Mouse (Mus musculus): ENCODE measurements at regions not wholly inside any gene's neighbourhood (a gene's known extent, or its start where the extent isn't known, plus 50 kb on each side); places are given as distances from the start of the nearest gene placed in this dataset.
"Not testable (repeated sequence)": the region's sequence is repeated elsewhere in the genome, so short reads cannot be mapped to it uniquely, and the experiment has no call there.

DNA sequence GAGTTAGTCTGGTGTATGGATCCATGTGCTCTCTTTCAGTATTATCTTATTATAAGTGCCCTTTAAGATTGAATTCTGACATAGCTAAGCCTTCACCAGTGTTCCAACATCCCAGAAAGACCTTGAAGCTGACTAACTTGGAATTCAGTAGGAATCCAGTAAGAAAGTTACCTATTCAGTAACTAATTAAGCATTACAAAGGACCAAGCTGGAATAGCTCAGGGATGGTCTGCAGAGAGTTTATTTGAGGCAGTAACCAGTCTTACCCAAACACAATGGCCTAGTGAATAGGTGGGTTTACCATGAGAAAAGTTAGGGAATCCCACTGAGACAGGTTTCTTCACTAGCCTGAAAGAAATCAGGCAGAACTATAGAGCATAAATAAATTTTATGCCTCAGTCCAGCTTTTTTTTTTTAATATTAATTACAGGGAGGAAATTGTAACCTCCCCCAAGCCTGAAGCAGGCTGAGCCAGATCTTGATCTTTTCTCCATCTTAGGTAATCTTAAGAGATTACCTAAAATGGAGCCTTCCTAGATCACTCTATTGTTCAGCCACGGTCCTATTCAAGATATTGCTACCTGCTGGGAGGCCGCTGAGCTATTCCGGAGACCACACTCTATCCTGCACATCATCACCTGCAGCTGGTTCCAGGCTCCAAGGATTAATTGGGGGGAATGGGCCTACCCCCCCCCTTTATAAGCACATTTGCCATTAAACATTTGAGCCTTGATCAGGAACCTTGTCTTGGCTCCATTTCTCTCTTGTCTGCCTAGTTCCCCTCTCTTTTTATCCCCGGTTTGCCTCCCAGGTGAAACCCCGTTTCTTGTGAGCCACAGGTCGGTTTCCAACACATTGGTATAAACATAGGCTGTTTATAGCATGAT is 93.0 kb upstream of the Gnai1 start:
- not testable (repeated sequence) for TF ChIP-seq MYC (IDR thresholded peaks at IDR 0.05; ENCODE audit: low read depth, low read length); ZC3H11A (IDR thresholded peaks at IDR 0.05; ENCODE audit: low read depth, low read length); CTCF (IDR thresholded peaks at IDR 0.05 in 2 of 3, conservative IDR thresholded peaks at IDR 0.05 in 1 of 3; ENCODE audit: control insufficient read depth in 1 of 3, insufficient read depth in 1 of 3, low read depth in 2 of 3, low read length in 3 of 3, poor library complexity in 1 of 3, severe bottlenecking in 1 of 3); MEF2A (IDR thresholded peaks at IDR 0.05; ENCODE audit: extremely low read depth, insufficient replicate concordance, low read depth, low read length, poor library complexity, severe bottlenecking); RAD21 (IDR thresholded peaks at IDR 0.05; ENCODE audit: low read depth, low read length); EP300 (IDR thresholded peaks at IDR 0.05; ENCODE audit: low read depth in 1 of 2, low read length in 2 of 2); ZMIZ1 (IDR thresholded peaks at IDR 0.05; ENCODE audit: low read depth, low read length); USF1 (IDR thresholded peaks at IDR 0.05; ENCODE audit: low read depth, low read length)
